Mouse (Mus musculus): ENCODE data around the gene Coro7. TPM values are rescaled to one million over a fixed set of nuclear protein-coding genes. Genes with fewer than 3 reads are reported as not detected.

Coro7 gene
- polyA plus RNA-seq, 1 experiment from 2014 or later, result 23.3 TPM

GRCm38 (mm10) chr16:4596141-4596728 lies 83.3 kb downstream of the Coro7 start:
- no peaks in the 10 kb centered on the region for H3K9me3 ChIP-seq (ENCODE audit: control insufficient read depth, low read length)
- peak overlapping the region; percentile 86 for H3K4me3 ChIP-seq (ENCODE audit: low read depth, low read length)
- 7% methylated on average over 3 of the region's 3 CpGs for WGBS
- DNase-seq (ENCODE audit: low spot score) (no peak), ATAC-seq (replicated peaks; ENCODE audit: low FRiP score) (no peak)
- H3K36me3 ChIP-seq (ENCODE audit: control insufficient read depth, insufficient read depth, low read length), result no peaks in the 10 kb centered on the region
- peak overlapping the region; percentile 33 for H3K27ac ChIP-seq (ENCODE audit: low read depth, low read length)
- peak overlapping the region; percentile 94 for H3K9ac ChIP-seq (ENCODE audit: low read length)
- peaks cover 48% of the 10 kb centered on the region for H3K4me1 ChIP-seq (replicated peaks; ENCODE audit: control insufficient read depth, insufficient read depth, low read length)
- H3K27me3 ChIP-seq (ENCODE audit: control insufficient read depth, insufficient read depth, low read length), result no peaks in the 10 kb centered on the region
- H3K4me2 ChIP-seq (ENCODE audit: low read depth, low read length, severe bottlenecking), result peak overlapping the region; percentile 93

GRCm38 (mm10) chr16:4595527-4595963 lies 84.0 kb downstream of the Coro7 start:
- Histone ChIP-seq H3K9ac (ENCODE audit: low read length) (peak overlapping the region; percentile 94), H3K4me3 (ENCODE audit: low read depth, low read length) (peak overlapping the region; percentile 86), H3K4me2 (ENCODE audit: low read depth, low read length, severe bottlenecking) (peak overlapping the region; percentile 93), H3K4me1 (replicated peaks; ENCODE audit: control insufficient read depth, insufficient read depth, low read length) (peaks cover 44% of the 10 kb centered on the region), H3K27ac (ENCODE audit: low read depth, low read length) (peak overlapping the region; percentile 33), H3K27me3 (ENCODE audit: control insufficient read depth, insufficient read depth, low read length) (no peaks in the 10 kb centered on the region), H3K36me3 (ENCODE audit: control insufficient read depth, insufficient read depth, low read length) (no peaks in the 10 kb centered on the region), H3K9me3 (ENCODE audit: control insufficient read depth, low read length) (no peaks in the 10 kb centered on the region)
- ATAC-seq (replicated peaks; ENCODE audit: low FRiP score) (0 out of 2 replicates have a peak, but pooled peaks have one; percentile 8), DNase-seq (ENCODE audit: low spot score) (peak; percentile 70)
- WGBS, result 2% methylated on average over 5 of the region's 5 CpGs

- H3K27me3 ChIP-seq (ENCODE audit: control insufficient read depth, insufficient read depth, low read length), result no peaks in the 10 kb centered on the region
- H3K9ac ChIP-seq (ENCODE audit: low read length), result peak overlapping the region; percentile 94
- DNase-seq (ENCODE audit: low spot score) (no peak), ATAC-seq (replicated peaks; ENCODE audit: low FRiP score) (peak; percentile 47)
- H3K4me2 ChIP-seq (ENCODE audit: low read depth, low read length, severe bottlenecking), result peak overlapping the region; percentile 93
- 0% methylated on average over 25 of the region's 52 CpGs for WGBS
- H3K36me3 ChIP-seq (ENCODE audit: control insufficient read depth, insufficient read depth, low read length), result no peaks in the 10 kb centered on the region
- H3K9me3 ChIP-seq (ENCODE audit: control insufficient read depth, low read length), result no peaks in the 10 kb centered on the region
- peak overlapping the region; percentile 86 for H3K4me3 ChIP-seq (ENCODE audit: low read depth, low read length)
- peaks cover 44% of the 10 kb centered on the region for H3K4me1 ChIP-seq (replicated peaks; ENCODE audit: control insufficient read depth, insufficient read depth, low read length)
- H3K27ac ChIP-seq (ENCODE audit: low read depth, low read length), result peak overlapping the region; percentile 95
Observed at GRCm38 (mm10) chr16:4594814-4595526, 84.6 kb downstream of the Coro7 start.

- DNase-seq (ENCODE audit: low spot score) (peak; percentile 96), ATAC-seq (replicated peaks; ENCODE audit: low FRiP score) (peak; percentile 89)
- Histone ChIP-seq H3K27ac (ENCODE audit: low read depth, low read length) (peak within 1 kb of the TSS; percentile 95), H3K9me3 (ENCODE audit: control insufficient read depth, low read length) (no peaks in the 10 kb centered on the region), H3K4me1 (replicated peaks; ENCODE audit: control insufficient read depth, insufficient read depth, low read length) (peaks cover 44% of the 10 kb centered on the region), H3K9ac (ENCODE audit: low read length) (peak within 1 kb of the TSS; percentile 94), H3K4me3 (ENCODE audit: low read depth, low read length) (peak within 1 kb of the TSS; percentile 86), H3K36me3 (ENCODE audit: control insufficient read depth, insufficient read depth, low read length) (no peaks in the 10 kb centered on the region), H3K4me2 (ENCODE audit: low read depth, low read length, severe bottlenecking) (peak within 1 kb of the TSS; percentile 93), H3K27me3 (ENCODE audit: control insufficient read depth, insufficient read depth, low read length) (no peaks in the 10 kb centered on the region)
- WGBS, result under 1% methylated on average over 26 of the region's 74 CpGs
Observed at GRCm38 (mm10) chr16:4593971-4594813, 85.4 kb downstream of the Coro7 start, which contains the start of gene Glis2. Gene Glis2 (plus strand): TSS chr16:4594713.

- Histone ChIP-seq H3K27me3 (ENCODE audit: control insufficient read depth, insufficient read depth, low read length) (no peaks in the 10 kb centered on the region), H3K4me3 (ENCODE audit: low read depth, low read length) (peak overlapping the region; percentile 86), H3K4me1 (replicated peaks; ENCODE audit: control insufficient read depth, insufficient read depth, low read length) (peaks cover 34% of the 10 kb centered on the region), H3K4me2 (ENCODE audit: low read depth, low read length, severe bottlenecking) (peak overlapping the region; percentile 93), H3K9me3 (ENCODE audit: control insufficient read depth, low read length) (no peaks in the 10 kb centered on the region), H3K9ac (ENCODE audit: low read length) (peak overlapping the region; percentile 94), H3K36me3 (ENCODE audit: control insufficient read depth, insufficient read depth, low read length) (no peaks in the 10 kb centered on the region), H3K27ac (ENCODE audit: low read depth, low read length) (peak overlapping the region; percentile 95)
- 15% methylated on average over 32 of the region's 32 CpGs for WGBS
- ATAC-seq (replicated peaks; ENCODE audit: low FRiP score) (no peak), DNase-seq (ENCODE audit: low spot score) (peak; percentile 69)
Observed at GRCm38 (mm10) chr16:4592909-4593875, 86.4 kb downstream of the Coro7 start.

- no peak overlapping the region for H3K4me3 ChIP-seq (ENCODE audit: low read depth, low read length)
- H3K9ac ChIP-seq (ENCODE audit: low read length), result no peak overlapping the region
- no peaks in the 10 kb centered on the region for H3K9me3 ChIP-seq (ENCODE audit: control insufficient read depth, low read length)
- peaks cover 22% of the 10 kb centered on the region for H3K4me1 ChIP-seq (replicated peaks; ENCODE audit: control insufficient read depth, insufficient read depth, low read length)
- no peak for DNase-seq (ENCODE audit: low spot score)
- no peaks in the 10 kb centered on the region for H3K36me3 ChIP-seq (ENCODE audit: control insufficient read depth, insufficient read depth, low read length)
- ATAC-seq (replicated peaks; ENCODE audit: low FRiP score), result no peak
- 95% methylated on average over 9 of the region's 9 CpGs for WGBS
- H3K4me2 ChIP-seq (ENCODE audit: low read depth, low read length, severe bottlenecking), result no peak overlapping the region
- no peak overlapping the region for H3K27ac ChIP-seq (ENCODE audit: low read depth, low read length)
- H3K27me3 ChIP-seq (ENCODE audit: control insufficient read depth, insufficient read depth, low read length), result no peaks in the 10 kb centered on the region
Observed at GRCm38 (mm10) chr16:4590236-4590635, 89.3 kb downstream of the Coro7 start.

GRCm38 (mm10) chr16:4587516-4588210 lies 91.9 kb downstream of the Coro7 start:
- H3K27ac ChIP-seq (ENCODE audit: low read depth, low read length), result peak overlapping the region; percentile 85; the same call in 1 of the 2 replicates
- H3K36me3 ChIP-seq (ENCODE audit: control insufficient read depth, insufficient read depth, low read length), result no peaks in the 10 kb centered on the region
- ATAC-seq (replicated peaks; ENCODE audit: low FRiP score) (no peak), DNase-seq (ENCODE audit: low spot score) (no peak)
- H3K9me3 ChIP-seq (ENCODE audit: control insufficient read depth, low read length), result no peaks in the 10 kb centered on the region
- no peak overlapping the region for H3K4me2 ChIP-seq (ENCODE audit: low read depth, low read length, severe bottlenecking)
- H3K4me1 ChIP-seq (replicated peaks; ENCODE audit: control insufficient read depth, insufficient read depth, low read length), result peaks cover 12% of the 10 kb centered on the region
- peak overlapping the region; percentile 66 for H3K9ac ChIP-seq (ENCODE audit: low read length)
- no peaks in the 10 kb centered on the region for H3K27me3 ChIP-seq (ENCODE audit: control insufficient read depth, insufficient read depth, low read length)
- 59% methylated on average over 5 of the region's 5 CpGs for WGBS
- no peak overlapping the region for H3K4me3 ChIP-seq (ENCODE audit: low read depth, low read length)

Data from forebrain, embryonic 11.5 days (tissue).